Mouse (Mus musculus): Measurements from ENCODE around the gene Foxr1.
A peak's percentile ranks its signal among the peaks of the same experiment; 100 is the strongest.
"Not testable (repeated sequence)": the region's sequence is repeated elsewhere in the genome, so short reads cannot be mapped to it uniquely, and the experiment has no call there.

Gene Foxr1

DNA sequence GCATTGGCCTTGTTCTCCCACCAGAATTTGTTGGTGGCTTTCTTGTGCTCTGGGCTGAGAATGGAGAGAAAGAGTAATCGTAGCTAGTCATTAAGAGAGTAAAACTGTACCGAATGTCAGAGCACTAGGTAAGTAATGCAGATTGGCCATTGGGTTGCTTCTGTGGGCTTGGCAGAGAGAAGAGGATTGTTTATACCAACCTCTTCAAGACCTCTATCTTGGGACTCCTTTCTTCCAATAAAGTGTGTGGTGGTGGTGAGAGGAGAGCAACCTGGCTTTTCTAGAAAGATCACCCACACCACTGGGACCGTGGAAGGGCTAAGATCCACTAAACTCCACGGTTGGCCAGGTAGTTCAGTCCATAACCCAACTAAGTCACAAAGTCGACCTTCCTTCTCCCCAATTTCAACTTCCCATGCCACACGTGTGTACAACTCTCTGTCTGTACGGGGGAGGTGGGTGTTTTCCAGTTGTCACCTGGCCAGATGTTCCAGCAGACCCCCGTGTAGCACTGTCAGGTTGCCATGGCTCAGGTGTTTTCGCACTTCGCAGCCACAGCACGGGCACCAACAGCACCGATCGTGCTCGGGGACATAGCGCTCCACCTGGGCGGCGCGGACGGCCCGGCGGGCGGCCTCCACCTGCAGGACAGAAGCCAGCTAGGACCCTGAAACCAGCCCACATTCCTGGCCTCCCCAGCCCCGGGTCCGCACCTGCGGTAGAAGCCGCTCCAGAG lies 23.6 kb downstream of the Foxr1 start:
- DNase-seq (ENCODE audit: low read depth in 2 of 2, low spot score in 2 of 2) = no peak

DNA sequence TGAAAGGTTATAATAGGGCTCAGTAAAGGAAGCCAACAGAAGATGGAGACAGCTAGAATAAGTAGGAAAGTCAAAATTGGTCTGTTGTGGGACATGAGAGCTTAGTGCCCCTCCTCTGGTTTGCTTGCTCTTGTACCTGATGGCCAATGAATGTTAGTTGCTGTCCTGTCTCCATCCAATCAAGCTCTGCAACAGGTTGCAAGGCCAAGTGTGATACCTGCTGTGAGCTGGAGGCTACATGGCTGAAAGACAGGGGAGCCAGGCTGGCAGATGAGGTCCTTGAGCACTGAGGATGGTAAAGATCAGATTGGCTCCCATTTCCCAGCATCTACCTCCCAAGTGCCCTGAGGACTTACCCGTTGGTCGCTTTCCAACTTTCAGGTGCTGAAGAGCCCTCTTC lies 28.2 kb downstream of the Foxr1 start:
- DNase-seq (ENCODE audit: low read depth in 2 of 2, low spot score in 2 of 2) = no peak

DNA sequence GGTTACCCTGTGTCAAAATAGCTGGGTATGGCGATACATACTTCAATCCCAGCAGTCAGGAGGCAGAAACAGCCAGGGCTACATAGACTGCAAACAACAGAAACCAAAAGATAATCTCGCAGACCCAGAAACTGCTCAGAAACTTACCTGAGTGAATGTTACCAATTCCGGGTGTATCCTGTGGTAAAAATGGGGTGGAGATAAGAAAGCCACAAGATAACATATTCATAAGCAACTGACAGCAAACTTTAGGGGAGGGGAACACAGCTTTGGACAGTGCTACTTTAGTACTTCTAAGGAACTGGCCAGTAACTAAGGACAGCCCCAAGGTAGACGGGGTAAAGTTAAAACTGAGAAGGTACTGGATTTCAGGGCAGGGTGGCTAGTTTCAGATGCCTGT lies 28.6 kb downstream of the Foxr1 start:
- DNase-seq (ENCODE audit: low read depth in 2 of 2, low spot score in 2 of 2) = no peak

DNA sequence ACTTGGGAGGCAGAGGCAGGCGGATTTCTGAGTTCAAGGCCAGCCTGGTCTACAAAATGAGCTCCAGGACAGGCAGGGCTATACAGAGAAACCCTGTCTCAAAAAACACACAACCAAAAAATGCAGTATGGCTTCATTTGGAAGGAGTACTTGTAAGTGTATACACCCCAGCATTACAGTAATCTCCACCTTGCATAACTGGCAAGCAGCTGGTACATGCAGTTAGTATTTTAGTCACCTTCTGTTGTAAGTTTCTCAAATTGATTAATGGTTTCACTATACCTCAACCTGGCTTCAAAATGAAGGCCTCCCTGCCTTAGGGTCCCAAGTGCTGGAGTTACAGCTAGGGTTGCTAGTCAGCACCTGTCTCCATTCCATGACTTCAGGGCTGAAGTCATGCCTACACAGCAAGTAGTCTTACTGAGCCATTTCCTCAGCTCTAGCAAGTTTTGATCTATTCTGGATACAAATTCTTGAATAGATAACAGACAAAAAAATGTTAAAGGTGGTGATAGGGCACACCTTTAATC lies 29.3 kb downstream of the Foxr1 start:
- no peak for DNase-seq (ENCODE audit: low read depth in 2 of 2, low spot score in 2 of 2)

DNA sequence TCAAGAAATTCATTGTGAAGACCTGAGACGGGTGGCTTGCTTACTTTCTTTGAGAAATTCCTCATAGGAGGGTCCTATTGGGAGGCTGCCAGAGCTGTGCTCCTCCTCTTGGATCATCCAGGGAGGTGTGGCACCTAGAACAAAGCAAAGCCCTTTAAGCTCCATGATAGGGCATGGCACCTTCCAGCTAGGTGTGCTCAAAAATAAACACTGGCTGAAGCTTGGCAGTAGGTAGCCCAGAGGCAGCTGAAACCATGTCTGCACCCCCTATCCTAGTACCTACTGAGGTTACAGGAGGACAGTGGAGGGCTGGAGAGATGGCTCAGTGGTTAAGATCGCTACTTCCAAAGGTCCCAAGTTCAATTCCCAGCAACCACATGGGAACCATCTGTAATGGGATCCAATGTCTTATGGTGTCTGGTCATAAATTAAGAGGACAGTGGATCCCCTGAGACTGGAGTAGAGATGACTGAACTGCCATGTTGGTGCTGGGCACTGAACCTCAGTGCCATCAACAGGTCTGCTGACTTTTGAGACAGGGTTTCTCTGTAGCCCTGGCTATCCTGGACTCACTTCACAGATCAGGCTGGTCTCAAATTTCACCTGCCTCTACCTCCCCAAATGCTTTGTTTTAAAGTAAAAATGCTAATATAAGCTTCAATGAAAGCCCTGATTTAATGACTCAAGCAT lies 30.1 kb downstream of the Foxr1 start:
- no peak for DNase-seq (ENCODE audit: low read depth in 2 of 2, low spot score in 2 of 2)

DNA sequence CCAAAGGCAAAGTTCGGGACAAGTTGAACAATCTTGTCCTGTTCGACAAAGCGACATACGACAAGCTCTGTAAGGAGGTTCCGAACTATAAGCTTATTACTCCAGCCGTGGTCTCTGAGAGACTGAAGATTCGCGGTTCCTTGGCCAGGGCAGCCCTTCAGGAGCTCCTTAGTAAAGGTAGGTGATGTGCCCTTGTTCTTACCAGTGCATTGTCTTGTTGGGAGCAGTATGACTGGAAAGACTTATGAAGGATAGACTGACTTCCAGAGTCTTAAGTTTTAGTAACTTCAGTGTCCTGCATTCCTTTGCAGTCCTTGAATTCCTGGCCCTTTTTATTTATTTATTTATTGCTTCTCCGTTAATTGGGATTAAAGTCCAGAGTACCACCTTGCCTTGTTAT lies 32.2 kb downstream of the Foxr1 start:
- not testable (repeated sequence) for DNase-seq (ENCODE audit: low read depth in 2 of 2, low spot score in 2 of 2)

DNA sequence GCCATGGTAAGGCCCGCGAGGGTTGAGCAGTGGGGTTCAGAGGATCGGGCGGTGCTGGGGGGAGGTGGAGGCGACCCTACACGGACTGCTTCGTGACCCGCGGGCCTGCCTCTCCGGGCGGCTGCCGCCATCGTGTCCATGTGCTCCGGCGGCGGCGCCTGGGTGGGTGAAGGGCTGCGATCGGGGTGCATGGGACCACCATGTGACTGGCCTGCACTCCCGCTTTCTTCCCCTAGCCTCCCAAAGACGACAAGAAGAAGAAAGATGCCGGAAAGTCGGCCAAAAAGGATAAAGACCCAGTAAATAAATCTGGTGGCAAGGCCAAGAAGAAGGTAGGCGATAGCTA lies 33.2 kb downstream of the Foxr1 start:
- DNase-seq (ENCODE audit: low read depth in 2 of 2, low spot score in 2 of 2) = no peak

DNA sequence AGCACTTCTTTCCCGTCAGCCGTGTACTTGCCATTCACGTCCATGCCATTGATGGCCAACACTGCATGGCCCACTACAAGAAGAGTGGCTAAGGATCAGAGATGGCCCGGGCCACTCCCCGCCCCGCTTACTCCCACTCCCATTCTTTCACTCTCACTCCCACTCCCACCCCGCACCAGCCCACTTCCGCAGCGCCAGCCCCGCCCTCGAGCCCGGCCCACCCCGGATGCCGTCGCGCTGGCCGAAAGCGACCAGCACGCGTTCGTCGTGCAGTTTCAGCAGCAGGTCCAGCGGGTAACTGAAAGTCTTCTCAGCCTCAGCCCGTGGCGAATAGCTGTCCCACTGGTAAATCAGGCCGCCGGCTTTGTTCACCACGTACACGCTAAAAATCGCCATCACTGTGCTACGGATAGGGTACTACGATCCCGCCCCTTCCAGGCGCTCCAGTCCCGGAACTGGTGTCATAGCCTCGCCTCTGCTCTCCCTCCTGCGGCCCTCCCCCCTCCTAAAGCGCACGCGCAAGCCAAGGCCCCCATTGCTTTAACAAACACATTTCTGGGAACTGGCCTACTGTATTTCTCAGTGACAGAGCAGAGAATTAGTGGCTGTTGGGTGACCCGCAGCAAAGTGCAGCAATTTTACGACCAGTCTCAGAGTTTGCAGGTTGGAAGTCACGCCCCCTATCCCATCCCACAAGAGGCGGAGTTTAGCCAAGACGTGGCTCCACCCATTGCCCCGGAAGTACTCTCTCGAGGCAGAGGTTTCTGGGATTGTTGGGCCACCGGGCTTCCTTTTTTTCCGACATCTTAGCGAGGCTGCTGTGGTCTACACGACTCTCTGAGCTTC lies 33.8 kb downstream of the Foxr1 start, which contains the start of the genes Rps25 and Trappc4:
Gene Rps25 (plus strand): TSS at position 234 of the 846 bp plus-strand sequence.
Gene Trappc4 (minus strand): TSS at position 695 of the 846 bp plus-strand sequence.
- peak; percentile 86 to 90 for DNase-seq (ENCODE audit: low read depth in 2 of 2, low spot score in 2 of 2)

DNA sequence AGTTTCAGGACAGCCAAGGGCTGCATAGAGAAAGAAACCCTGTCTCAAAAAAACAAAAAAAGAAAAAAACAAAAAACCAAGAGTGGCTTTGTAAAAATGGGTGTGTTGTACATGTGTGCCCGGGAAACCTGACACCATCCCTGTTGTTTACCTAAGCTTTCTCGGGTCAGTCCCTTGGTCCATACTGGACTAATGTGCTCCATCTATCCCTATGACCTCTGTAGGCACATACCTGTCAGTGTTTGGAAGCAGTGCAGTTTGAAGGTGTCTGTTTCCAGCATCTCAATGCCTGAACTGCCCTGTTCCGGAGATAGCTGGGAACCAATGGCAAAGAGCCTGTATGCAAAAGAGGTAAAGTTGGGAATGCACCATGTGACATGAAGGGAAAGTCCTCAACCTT lies 35.9 kb downstream of the Foxr1 start:
- no peak for DNase-seq (ENCODE audit: low read depth in 2 of 2, low spot score in 2 of 2)

DNA sequence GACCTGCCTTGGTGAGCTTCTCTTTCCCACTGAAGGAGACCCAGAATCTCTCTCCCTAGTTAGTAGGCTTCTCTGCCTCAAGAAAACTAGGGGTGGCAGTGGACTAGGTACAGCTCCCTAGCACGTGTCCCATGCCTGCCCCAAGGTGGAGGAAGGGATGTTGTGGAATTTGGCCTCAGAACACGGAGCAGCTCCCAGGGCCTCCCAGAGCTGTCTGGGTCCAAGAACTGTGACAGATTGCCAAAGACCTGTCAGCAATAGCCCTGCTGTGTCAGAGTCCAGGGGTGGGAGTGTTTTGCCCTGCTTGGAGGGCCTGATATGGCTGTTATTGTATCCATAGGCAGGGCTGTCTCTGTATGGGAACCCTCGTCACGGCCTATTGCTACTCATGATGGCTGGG lies 39.9 kb downstream of the Foxr1 start:
- DNase-seq (ENCODE audit: low read depth in 2 of 2, low spot score in 2 of 2) = no peak

DNA sequence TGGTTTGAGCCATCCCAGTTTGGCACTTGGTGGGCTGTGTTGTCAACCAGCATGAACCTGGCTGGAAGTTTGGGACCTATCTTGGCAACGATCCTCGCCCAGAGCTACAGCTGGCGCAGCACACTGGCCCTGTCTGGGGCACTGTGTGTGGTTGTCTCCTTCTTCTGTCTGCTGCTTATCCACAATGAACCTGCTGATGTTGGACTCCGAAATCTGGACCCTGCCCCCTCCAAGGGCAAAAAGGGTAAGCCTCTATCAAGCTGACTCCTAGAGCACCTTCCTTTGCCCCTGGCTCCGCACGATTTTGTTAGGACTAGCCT lies 41.2 kb downstream of the Foxr1 start:
- DNase-seq (ENCODE audit: low read depth in 2 of 2, low spot score in 2 of 2) = no peak

DNA sequence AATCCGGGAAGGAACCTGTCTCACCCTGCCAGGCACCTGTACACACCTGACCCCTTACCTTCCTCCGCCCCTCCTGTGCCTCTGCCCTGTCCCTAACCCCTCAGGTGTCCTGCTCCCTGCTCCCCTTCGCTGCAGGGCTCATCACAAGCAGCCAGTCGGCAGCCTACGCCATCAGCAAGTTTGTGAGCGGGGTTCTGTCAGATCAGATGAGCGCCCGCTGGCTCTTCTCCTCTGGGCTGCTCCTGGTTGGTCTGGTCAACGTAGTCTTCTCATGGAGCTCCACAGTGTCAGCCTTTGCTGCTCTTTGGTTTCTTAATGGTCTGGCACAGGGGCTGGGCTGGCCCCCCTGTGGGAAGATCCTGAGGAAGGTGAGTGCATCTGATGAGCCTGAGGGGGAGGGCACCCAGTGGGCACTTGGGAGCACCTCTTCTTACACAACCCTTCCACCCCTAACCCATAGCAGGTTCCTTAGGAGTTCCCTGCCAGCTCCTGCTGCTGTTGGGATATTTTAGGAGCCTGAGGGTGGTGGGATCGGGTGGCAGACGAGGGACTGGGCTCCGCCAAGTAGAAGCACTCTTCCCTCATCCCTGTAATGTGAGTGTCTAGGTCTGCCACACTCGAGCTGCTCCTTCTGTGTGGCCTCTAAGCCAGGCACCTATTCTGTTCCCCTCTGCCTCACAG lies 41.7 kb downstream of the Foxr1 start:
- DNase-seq (ENCODE audit: low read depth in 2 of 2, low spot score in 2 of 2) = no peak

DNA sequence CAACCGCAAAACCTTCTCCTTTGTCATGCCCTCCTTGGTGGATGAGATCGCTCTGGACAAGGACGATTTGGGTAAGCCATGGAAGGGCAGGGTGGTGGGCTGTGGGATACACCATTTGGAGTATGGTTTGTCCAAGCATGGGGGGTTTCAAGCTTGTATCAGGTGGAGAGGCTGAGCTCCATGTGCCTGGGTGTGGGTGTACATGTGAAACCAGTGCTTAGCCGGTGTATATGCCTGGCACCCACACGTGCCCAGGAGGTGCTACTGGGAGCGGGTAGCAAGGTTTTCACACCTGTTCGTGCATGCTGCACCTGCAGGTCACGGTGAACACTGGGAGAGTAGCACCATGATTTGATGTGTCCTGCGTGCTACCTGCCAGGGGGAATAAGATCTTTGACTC lies 42.4 kb downstream of the Foxr1 start:
- no peak for DNase-seq (ENCODE audit: low read depth in 2 of 2, low spot score in 2 of 2)

DNA sequence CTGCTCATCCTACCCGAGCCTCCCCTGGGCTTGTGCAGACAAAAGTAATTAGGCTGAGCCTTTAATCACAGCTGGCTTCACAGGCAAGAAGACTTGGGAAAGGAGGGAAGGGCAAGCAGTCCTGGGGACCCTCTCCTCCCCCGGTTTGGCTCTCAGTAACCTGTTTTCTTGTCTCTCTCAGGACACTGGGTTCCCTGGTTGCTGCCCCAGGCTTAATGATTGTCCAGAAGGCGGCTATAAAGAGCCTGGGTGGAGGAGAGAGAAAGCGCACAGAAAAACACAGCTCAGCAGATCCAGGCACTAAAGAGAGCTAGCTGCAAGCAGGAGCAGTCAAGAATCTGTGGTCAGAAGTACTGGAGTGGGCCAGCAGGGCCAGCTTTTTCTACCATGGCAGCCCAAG lies 42.8 kb downstream of the Foxr1 start:
- no peak for DNase-seq (ENCODE audit: low read depth in 2 of 2, low spot score in 2 of 2)

DNA sequence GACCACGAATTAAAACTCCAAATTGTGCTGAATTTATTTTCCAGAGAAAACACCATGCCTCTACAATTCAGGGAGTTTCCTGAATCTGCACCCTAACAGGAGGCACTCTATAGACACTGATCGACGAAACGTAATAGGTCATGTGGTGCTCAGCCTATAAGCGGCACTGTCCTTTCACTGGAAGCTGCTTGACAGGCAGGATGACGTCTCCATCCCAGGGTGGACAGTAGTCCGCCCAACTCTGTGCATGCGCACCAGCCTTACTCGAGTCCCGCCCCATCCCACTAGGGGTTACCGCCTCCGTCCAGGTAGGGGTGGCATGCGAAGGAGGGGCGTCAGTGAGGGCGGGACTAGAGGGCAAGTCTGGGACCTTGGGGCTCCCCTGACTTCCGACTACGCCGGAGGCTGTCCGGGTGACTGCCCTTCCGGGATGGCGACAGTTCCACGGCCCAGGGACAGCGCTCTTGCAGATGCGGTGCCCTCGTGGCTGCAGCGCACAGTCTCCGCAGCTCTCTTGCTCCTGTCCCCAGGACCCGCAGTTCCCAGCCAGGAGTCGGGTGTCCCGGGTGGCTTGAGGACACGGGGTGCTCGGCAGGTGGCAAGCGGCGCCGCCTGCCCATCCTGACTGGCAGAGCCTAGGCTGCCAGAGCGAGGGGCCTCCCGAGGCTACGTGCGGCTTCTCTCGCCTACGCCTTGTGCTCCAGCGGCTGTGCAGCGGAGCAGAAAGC lies 44.1 kb downstream of the Foxr1 start, which contains the start of gene Slc37a4:
Gene Slc37a4 (plus strand): TSS at position 169 of the 728 bp plus-strand sequence.
- DNase-seq (ENCODE audit: low read depth in 2 of 2, low spot score in 2 of 2) = peak; percentile 86

DNA sequence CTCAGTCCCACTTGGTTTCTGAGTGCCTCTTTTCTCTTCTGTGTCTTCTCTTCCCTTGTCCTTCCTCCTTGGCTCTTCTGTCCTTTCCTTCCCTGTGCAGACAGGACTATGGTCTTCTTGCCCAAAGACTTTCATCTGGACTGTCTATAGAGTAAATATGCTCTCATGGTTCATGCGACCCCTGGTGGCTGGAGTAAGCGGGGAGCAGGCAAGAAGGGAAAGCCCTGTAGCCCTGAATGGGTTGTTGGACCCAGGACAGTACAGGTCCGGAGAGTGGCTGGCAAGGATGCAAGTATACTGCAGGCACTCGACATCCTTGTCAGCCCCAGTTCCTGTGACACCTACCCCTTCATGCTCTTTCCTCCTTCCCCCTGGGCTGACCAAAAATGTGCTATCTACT lies 49.5 kb downstream of the Foxr1 start:
- DNase-seq (ENCODE audit: low read depth in 2 of 2, low spot score in 2 of 2) = peak; percentile 48 to 63

DNA sequence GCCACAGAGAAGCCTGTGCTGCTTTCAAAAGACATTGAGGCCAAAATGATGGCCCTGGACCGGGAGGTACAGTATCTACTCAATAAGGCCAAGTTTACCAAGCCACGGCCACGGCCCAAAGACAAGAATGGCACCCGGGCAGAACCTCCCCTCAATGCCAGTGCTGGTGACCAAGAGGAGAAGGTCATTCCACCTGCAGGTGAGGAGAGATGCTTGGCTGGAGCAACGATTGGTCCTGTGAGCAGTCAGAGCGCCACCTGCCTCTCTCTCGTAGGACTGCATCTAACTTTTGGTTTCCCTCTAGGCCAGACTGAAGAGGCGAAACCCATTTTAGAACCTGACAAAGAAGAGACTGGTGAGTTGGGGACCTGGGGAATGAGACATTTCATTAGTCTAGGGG lies 51.7 kb downstream of the Foxr1 start:
- peak; percentile 21 to 58 for DNase-seq (ENCODE audit: low read depth in 2 of 2, low spot score in 2 of 2)

DNA sequence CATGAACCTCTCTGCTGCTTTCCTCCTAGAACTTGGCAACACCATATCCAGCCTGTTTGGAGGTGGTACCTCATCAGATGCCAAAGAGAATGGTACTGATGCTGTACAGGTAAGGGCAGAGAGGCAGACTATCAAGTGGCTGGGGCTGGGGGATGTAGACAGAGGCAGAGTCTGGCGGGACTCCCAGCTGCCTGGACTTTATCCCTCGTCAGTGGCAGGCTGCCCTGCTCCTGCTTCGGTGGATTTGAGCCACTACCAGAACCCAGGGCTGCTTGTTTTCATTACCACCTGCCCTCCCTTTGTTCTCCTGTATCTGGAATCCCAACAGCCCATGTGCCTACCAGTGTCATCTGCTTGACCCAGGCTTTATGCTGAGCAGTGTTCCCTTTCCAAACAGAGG lies 53.7 kb downstream of the Foxr1 start:
- no peak for DNase-seq (ENCODE audit: low read depth in 2 of 2, low spot score in 2 of 2)

DNA sequence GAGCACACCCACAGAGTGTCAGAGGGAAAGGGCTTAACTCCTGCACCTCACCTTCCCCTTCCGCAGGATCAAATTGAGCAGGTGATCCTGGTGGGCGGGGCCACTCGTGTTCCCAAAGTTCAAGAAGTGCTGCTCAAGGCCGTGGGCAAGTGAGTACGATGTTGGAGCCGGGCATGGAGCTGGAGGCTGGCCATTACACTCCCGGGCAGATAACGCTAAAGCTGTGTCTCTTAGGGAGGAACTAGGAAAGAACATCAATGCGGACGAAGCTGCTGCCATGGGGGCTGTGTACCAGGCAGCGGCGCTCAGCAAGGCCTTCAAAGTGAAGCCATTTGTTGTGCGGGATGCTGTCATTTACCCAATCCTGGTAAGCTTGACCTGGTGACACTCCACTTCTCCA lies 56.3 kb downstream of the Foxr1 start:
- no peak for DNase-seq (ENCODE audit: low read depth in 2 of 2, low spot score in 2 of 2)

Data from CD8-positive naive resting alpha-beta T cell, adult 2 months (primary cell).